Mouse (Mus musculus) heart, embryonic 12.5 days (tissue): Measurements from ENCODE around the gene Galr2. TPM values are rescaled to one million over a fixed set of nuclear protein-coding genes. Genes with fewer than 3 reads are reported as not detected.

Source experiments
- ATAC-seq: fragments of 200-750 bp; cut with Nextera tagmentation; 2 replicates; pipeline ENCODE4 v1.8.0; 2017; ENCODE audit warnings: moderate TSS enrichment, moderate library complexity; ENCODE audit not compliant: insufficient number of reproducible peaks, low FRiP score
- H3K27ac ChIP-seq: fragments of 300-500 bp; sonication (generic); 2 replicates; pipeline ENCODE4 v1.5.1; 2016; ENCODE audit warnings: mild to moderate bottlenecking, moderate library complexity; ENCODE audit not compliant: poor library complexity, severe bottlenecking
- H3K27me3 ChIP-seq: fragments of 300-500 bp; sonication (generic); replicated peaks from 2 replicates; pipeline ENCODE4 v1.6.1; 2016; ENCODE audit warnings: mild to moderate bottlenecking, moderate library complexity
- H3K36me3 ChIP-seq: fragments of 300-500 bp; sonication (generic); 2 replicates; pipeline ENCODE4 v1.6.1; 2016; ENCODE audit warnings: mild to moderate bottlenecking, moderate library complexity
- H3K4me1 ChIP-seq: fragments of 300-500 bp; sonication (generic); replicated peaks from 2 replicates; pipeline ENCODE4 v1.6.1; 2016; ENCODE audit warnings: mild to moderate bottlenecking
- H3K4me2 ChIP-seq: fragments of 300-500 bp; sonication (generic); 2 replicates; pipeline ENCODE4 v1.6.1; 2016; ENCODE audit warnings: mild to moderate bottlenecking, moderate library complexity
- H3K4me3 ChIP-seq: fragments of 300-500 bp; sonication (generic); 2 replicates; pipeline ENCODE4 v1.5.1; 2016; ENCODE audit warnings: mild to moderate bottlenecking
- H3K9ac ChIP-seq: fragments of 300-500 bp; sonication (generic); 2 replicates; pipeline ENCODE4 v1.6.1; 2016; ENCODE audit warnings: mild to moderate bottlenecking, moderate library complexity
- H3K9me3 ChIP-seq: fragments of 300-500 bp; sonication (generic); replicated peaks from 2 replicates; pipeline ENCODE4 v1.6.1; 2016; ENCODE audit warnings: mild to moderate bottlenecking, moderate library complexity
- WGBS: fragments of 180-500 bp; shearing (Covaris S2); methylation state at CpG from one replicate; pipeline ENCODE4 v1.1.7; 2016; 5-methylcytosine and 5-hydroxymethylcytosine counted together
- polyA plus RNA-seq: library from polyadenylated mRNA; unstranded; fragments of >200 nt; fragmentation: Nextera tagmentation; extraction: Ambion mirVana; gene quantifications from 2 replicates; pipeline ENCODE4 v1.2.1, GENCODE M21; 2016

The Galr2 gene
- polyA plus RNA-seq, 1 experiment from 2014 or later = not detected

DNA sequence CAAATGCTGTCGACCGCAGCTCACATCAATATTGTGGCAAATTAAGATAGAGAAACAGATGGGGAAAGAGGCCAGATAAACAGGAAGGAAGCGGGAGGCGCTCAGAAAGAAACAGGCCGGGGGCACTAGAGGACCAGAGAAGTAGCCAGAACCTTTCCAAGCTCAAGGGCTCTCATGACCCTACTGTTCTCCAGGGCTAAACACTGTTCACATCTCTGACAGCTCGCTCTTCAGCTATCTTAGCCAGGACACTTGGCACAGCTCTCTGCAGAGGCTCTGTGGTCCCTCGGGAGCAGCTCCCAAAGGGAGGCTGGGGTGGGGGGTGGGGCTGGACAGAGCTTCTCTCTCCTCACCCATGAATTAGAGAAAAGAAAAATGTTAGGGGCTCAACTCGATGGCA, 9.8 kb downstream of the Galr2 start:
- H3K27ac ChIP-seq = no peak overlapping the region

DNA sequence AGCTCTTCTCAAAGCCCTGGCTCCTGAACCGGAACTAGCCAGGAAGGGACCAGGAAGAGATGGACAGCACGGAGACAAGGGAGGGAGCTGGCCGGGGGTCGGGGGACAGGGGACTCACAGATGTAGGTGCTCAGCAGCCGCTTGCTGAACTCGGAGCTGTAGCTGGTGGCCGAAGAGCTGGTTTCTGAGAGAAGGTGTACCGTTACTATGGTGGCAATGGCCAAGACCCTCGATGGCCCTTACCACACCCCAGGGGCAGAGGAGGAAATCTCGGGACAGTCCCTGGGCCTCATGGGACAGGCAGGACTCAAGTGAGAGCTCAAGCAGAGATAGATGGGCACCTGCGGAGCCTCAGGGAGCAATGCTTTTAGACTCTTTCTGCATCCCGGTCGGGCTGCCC, 11.7 kb downstream of the Galr2 start:
- no peak overlapping the region for H3K4me3 ChIP-seq
- peaks cover 21% of the 10 kb centered on the region for H3K4me1 ChIP-seq
- WGBS = 87% methylated on average over 13 of the region's 13 CpGs
- no peak overlapping the region for H3K27ac ChIP-seq
- H3K9me3 ChIP-seq = no peaks in the 10 kb centered on the region
- H3K27me3 ChIP-seq = no peaks in the 10 kb centered on the region
- H3K36me3 ChIP-seq = peaks cover 82% of the 10 kb centered on the region
- no peak overlapping the region for H3K9ac ChIP-seq
- ATAC-seq = no peak
- H3K4me2 ChIP-seq = no peak overlapping the region

More for the DNA sequence above, 9.8 kb downstream of the Galr2 start:
- Histone ChIP-seq H3K9me3 (no peaks in the 10 kb centered on the region), H3K9ac (no peak overlapping the region), H3K4me3 (no peak overlapping the region), H3K4me1 (peaks cover 17% of the 10 kb centered on the region), H3K27me3 (peaks cover 7% of the 10 kb centered on the region; the same call in 1 of the 2 replicates), H3K36me3 (peaks cover 65% of the 10 kb centered on the region), H3K4me2 (no peak overlapping the region)
- WGBS = 57% methylated on average over 8 of the region's 8 CpGs
- no peak for ATAC-seq

DNA sequence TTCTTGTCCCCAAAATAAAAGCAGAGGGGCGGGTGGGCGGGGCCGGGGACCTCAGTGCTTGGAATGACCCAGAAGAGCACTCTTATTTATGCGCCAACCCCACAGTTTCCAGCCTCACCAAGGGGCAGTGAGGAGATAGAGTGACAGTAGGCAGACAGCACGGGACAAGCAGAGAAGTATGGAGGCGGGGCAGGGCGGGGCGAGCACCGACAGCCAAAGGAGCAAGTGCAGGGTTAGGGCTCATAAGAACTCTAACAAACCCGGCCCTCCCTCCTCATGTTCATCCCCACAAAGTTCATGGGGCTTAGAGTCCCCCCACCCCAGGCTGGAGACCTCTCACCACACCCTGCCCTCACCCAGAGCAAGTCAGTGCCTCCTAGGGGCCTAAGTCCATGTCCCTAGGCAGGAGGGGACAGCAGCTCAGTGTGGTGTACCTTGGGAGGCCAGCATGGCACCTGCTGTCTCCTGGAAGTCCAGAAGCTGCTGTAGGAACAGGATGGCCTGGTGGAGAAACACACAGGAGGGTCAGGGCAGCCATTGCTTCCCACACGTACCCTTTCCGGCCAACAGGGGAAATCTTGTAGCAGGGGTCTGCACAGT, 12.9 kb downstream of the Galr2 start:
- peak overlapping the region; percentile 13; the same call in 1 of the 2 replicates for H3K9ac ChIP-seq
- ATAC-seq = no peak

DNA sequence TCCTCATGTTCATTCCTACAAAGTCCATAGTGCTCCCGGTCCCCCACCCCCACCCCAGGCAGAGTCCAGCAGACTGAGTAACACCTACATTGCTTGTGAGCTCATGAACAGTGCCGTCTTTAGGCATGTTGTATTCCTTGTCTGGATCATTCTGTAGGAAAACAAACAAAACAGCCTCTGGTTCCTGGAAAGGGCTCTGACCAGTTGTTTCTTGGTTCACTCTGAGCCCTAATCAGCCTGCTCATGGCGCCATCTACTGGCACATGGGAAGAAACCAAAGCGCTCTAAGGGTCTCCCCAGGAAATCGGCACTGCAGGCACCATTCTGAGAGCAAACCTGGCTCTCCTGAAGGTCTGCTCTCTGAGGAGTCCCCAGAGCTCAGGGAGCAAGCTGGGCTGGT, 13.6 kb downstream of the Galr2 start:
- Histone ChIP-seq H3K27ac (no peak overlapping the region), H3K9ac (no peak overlapping the region), H3K4me2 (no peak overlapping the region), H3K9me3 (no peaks in the 10 kb centered on the region), H3K4me3 (no peak overlapping the region), H3K36me3 (peaks cover 84% of the 10 kb centered on the region), H3K4me1 (peaks cover 15% of the 10 kb centered on the region), H3K27me3 (no peaks in the 10 kb centered on the region)
- ATAC-seq = no peak
- WGBS = 30% methylated on average over 5 of the region's 5 CpGs

More for the DNA sequence above, 12.9 kb downstream of the Galr2 start:
- Histone ChIP-seq H3K4me3 (no peak overlapping the region), H3K27me3 (no peaks in the 10 kb centered on the region), H3K27ac (no peak overlapping the region), H3K4me1 (peaks cover 15% of the 10 kb centered on the region), H3K36me3 (peaks cover 84% of the 10 kb centered on the region), H3K4me2 (no peak overlapping the region), H3K9me3 (no peaks in the 10 kb centered on the region)
- 81% methylated on average over 12 of the region's 12 CpGs for WGBS

DNA sequence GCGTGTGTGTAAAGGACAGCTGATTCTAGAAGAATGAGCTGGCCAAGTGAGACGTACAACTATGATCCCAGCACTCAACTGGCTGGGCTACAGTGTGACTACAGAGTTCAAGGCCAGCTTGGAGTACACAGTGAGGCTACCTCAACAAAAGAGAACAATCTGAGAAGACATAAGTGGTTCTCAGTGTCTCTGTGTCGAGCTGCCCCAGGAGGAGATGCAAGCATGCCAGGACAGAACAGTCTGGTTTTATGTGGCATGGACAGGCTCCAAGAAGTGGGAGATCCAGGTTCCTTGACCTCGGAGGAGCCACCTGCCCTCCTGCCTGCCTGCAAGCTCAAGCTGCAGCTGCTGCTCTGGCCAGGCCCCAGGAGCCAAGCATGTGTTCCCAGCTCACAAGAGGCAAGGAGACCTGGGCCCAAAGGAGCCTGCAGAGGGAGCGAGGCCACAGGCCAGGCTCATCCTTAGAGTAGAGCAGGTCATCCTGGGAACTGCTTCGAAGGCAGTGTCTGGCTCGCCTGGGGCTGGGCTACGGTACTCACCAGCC, 15.5 kb downstream of the Galr2 start:
- H3K4me3 ChIP-seq = no peak overlapping the region
- no peak overlapping the region for H3K27ac ChIP-seq
- H3K4me1 ChIP-seq = peaks cover 4% of the 10 kb centered on the region; the same call in 1 of the 2 replicates
- ATAC-seq = no peak
- H3K9ac ChIP-seq = no peak overlapping the region
- H3K4me2 ChIP-seq = no peak overlapping the region
- no peaks in the 10 kb centered on the region for H3K9me3 ChIP-seq
- peaks cover 90% of the 10 kb centered on the region for H3K36me3 ChIP-seq
- no peaks in the 10 kb centered on the region for H3K27me3 ChIP-seq
- WGBS = 81% methylated on average over 8 of the region's 8 CpGs

DNA sequence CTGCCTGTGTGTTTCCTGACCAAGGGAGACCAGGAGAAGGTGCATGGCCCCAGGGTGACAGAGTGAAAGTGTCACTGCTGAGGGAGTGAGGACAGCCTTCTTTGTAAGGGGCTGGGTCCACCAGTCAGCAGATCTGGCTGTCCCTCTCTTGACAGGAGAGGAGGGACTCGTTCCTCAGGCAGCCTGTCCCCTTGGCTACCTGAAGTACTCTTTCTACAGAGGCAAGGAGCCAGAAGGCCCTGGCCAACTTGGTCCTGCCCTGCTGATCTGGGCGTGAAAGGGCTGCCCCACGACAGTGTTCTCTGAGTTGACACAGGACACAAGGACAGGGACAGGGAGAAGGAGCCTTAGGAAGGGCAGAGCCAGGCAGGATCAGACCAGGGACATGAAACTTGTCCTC, 16.3 kb downstream of the Galr2 start:
- H3K4me2 ChIP-seq = no peak overlapping the region
- ATAC-seq = no peak
- H3K27ac ChIP-seq = no peak overlapping the region
- 57% methylated on average over 3 of the region's 3 CpGs for WGBS
- H3K4me1 ChIP-seq = peaks cover 4% of the 10 kb centered on the region; the same call in 1 of the 2 replicates
- peaks cover 93% of the 10 kb centered on the region for H3K36me3 ChIP-seq
- no peak overlapping the region for H3K4me3 ChIP-seq
- no peaks in the 10 kb centered on the region for H3K9me3 ChIP-seq
- H3K27me3 ChIP-seq = no peaks in the 10 kb centered on the region
- no peak overlapping the region for H3K9ac ChIP-seq

DNA sequence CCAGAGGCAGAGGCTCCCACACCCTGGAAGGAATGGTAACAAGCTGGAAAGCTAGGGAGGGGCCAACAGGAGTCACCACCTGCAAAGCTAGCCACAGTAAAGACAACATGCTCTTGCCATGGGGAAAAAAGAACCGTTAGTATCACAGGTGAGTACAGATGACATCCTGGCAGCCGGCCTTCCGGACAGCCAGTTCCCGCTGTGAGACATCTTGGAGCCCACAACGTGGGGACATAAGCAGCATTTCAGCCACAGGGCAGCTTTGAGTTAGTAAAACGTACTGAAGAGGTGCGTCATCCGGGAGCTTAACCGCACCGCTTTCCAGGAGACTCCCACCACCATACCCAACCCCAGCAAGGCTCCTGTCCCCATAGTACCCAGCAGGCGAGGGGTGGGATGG, 17.5 kb downstream of the Galr2 start:
- Histone ChIP-seq H3K27ac (no peak overlapping the region), H3K36me3 (peaks cover 94% of the 10 kb centered on the region), H3K4me2 (no peak overlapping the region), H3K4me1 (0 out of 2 replicates have a peak, but pooled peaks cover 4% of the 10 kb centered on the region), H3K9me3 (no peaks in the 10 kb centered on the region), H3K9ac (no peak overlapping the region), H3K27me3 (no peaks in the 10 kb centered on the region), H3K4me3 (no peak overlapping the region)
- ATAC-seq = no peak
- 91% methylated on average over 11 of the region's 11 CpGs for WGBS

DNA sequence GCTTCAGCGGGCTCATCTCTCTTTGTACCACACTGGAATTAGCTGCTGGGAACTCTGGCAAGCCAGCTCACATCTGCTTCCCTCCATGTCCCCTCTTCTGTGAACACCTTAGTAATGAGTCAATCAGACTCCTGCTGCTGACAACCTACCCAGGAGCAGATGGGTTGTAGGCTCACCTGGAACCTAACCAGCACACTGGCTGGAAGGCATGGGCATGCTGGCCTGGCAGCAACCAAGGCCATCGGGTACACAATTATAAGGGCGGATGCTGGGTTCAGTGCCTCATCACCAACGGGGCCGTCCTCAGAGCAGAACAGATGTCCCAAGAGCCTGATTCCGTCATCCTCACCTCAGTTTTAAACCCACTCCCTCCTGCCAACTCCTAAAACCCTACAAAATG, 17.9 kb downstream of the Galr2 start:
- Histone ChIP-seq H3K9me3 (no peaks in the 10 kb centered on the region), H3K4me1 (0 out of 2 replicates have a peak, but pooled peaks cover 4% of the 10 kb centered on the region), H3K4me2 (no peak overlapping the region), H3K9ac (no peak overlapping the region), H3K27ac (no peak overlapping the region), H3K36me3 (peaks cover 96% of the 10 kb centered on the region), H3K27me3 (no peaks in the 10 kb centered on the region), H3K4me3 (no peak overlapping the region)
- no peak for ATAC-seq
- 84% methylated on average over 6 of the region's 6 CpGs for WGBS

DNA sequence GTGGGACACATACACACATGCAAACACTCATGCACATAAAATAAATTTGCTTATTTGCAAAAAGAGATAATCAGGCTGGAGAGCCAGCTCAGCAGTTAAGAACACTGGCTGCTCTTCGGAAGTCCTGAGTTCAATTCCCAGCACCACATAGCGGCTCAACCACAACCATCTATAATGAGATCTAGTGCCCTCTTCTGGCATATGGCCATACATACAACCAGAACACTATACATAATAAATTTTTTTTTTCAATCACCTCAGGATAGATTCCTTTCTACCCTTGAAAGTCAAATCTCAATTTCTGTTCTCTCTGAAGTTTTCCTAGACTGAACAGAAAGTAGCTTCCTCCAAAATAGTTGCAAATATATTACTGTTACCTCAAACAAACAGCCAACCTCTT, 24.7 kb downstream of the Galr2 start:
- ATAC-seq = no peak
- Histone ChIP-seq H3K27me3 (no peaks in the 10 kb centered on the region), H3K4me2 (peak overlapping the region; percentile 91; the same call in 1 of the 2 replicates), H3K36me3 (peaks cover 48% of the 10 kb centered on the region), H3K9ac (no peak overlapping the region), H3K4me3 (no peak overlapping the region), H3K4me1 (peaks cover 6% of the 10 kb centered on the region), H3K27ac (no peak overlapping the region), H3K9me3 (no peaks in the 10 kb centered on the region; the same call in 1 of the 2 replicates)
- 94% methylated on average over 2 of the region's 2 CpGs for WGBS

DNA sequence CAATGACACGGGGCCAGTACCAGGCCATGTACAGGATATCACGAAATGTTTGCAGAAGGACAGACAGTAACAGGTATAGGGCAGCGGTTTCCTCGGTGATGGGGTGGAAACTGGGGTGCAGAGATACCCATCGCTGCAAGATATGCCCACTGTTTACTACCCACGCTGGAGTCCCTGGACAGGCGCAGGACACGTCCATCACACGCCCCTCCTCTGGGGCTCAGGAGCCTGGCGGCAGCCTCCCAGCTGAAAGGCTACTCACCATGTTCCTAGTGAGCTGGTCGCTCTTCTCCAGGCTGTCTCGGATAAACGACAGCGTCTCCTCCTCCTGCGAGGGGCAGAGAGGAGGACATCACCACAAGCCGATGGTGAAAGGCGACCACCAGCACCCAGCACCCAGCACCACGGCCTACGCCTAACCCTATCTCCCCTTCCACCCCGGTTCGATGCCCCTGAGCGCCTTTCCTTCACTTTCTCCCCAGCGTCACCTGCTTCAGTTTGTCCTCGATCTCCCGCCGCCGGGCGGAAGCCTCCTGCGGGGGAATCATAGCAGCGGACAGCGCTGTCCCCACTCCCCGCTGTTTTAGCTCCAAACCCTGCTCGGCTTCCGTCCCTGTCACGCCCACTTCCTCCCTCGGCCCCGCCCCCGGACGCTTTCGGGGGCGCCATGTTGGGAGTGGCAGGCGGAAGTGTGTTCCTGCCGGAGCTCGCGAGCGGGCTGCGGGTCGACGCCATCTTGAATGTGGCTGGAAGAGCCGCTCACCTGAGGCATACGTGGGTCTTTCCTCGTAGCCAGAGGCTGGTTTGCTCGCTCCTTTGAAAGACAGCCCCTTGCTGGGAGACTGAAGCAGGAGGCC, 25.6 kb downstream of the Galr2 start:
- H3K4me3 ChIP-seq = peak overlapping the region; percentile 93
- peak; percentile 94 for ATAC-seq
- WGBS = 2% methylated on average over 53 of the region's 53 CpGs

More for the DNA sequence above, 25.6 kb downstream of the Galr2 start:
- Histone ChIP-seq H3K4me2 (peak overlapping the region; percentile 91), H3K36me3 (peaks cover 38% of the 10 kb centered on the region), H3K27ac (peak overlapping the region; percentile 26; the same call in 1 of the 2 replicates), H3K4me1 (peaks cover 6% of the 10 kb centered on the region), H3K27me3 (peaks cover 5% of the 10 kb centered on the region; the same call in 1 of the 2 replicates), H3K9ac (peak overlapping the region; percentile 91), H3K9me3 (no peaks in the 10 kb centered on the region; the same call in 1 of the 2 replicates)
